Mouse (Mus musculus) cerebellum, adult 2 months (tissue): ENCODE data around the gene Pld2. TPM values are rescaled to one million over a fixed set of nuclear protein-coding genes. Genes with fewer than 3 reads are reported as not detected.
"Not testable (repeated sequence)": the region's sequence is repeated elsewhere in the genome, so short reads cannot be mapped to it uniquely, and the experiment has no call there.

ENCODE experiments used
- DNase-seq, 2 experiments: peaks; one replicate each; pipeline ENCODE4 v3.0.0; 2021
- H3K27ac ChIP-seq: fragments of 200-500 bp; 2 replicates; pipeline ENCODE4 v1.5.1; 2012; ENCODE audit warnings: low read length, control low read depth, inconsistent platforms; ENCODE audit not compliant: insufficient read depth
- H3K27me3 ChIP-seq: fragments of 200-500 bp; 2 replicates; pipeline ENCODE4 v1.6.1; 2012; ENCODE audit warnings: inconsistent platforms, mild to moderate bottlenecking, low read length, moderate library complexity; ENCODE audit not compliant: control insufficient read depth, insufficient read depth
- H3K4me1 ChIP-seq: fragments of 200-500 bp; 2 replicates; pipeline ENCODE4 v1.6.1; 2011; ENCODE audit warnings: low read length; ENCODE audit not compliant: control insufficient read depth, insufficient read depth
- H3K4me3 ChIP-seq: fragments of 200-500 bp; replicated peaks from 2 replicates; pipeline ENCODE3; 2011; ENCODE audit warnings: mild to moderate bottlenecking, low read depth, low read length, control low read depth; ENCODE audit not compliant: insufficient read depth
- CTCF ChIP-seq: fragments of 200-500 bp; IDR thresholded peaks from 2 replicates; pipeline ENCODE4 v1.5.1; 2011; ENCODE audit warnings: low read depth, mild to moderate bottlenecking, control low read depth, low read length, moderate library complexity, borderline replicate concordance; ENCODE audit not compliant: insufficient read depth
- POLR2A ChIP-seq: fragments of 200-500 bp; IDR thresholded peaks from 2 replicates; pipeline ENCODE4 v1.6.1; 2011; ENCODE audit warnings: low read length, control low read depth, borderline replicate concordance; ENCODE audit not compliant: insufficient read depth
- WGBS: fragments of 180-500 bp; shearing (Covaris S2); methylation state at CpG from one replicate; pipeline ENCODE4 v1.1.7; 2018; 5-methylcytosine and 5-hydroxymethylcytosine counted together
- polyA plus RNA-seq: library from polyadenylated mRNA; depleted of rRNA; stranded (reverse); fragments of >200 nt; gene quantifications from 2 replicates; pipeline ENCODE4 v1.2.3, GENCODE M21; 2012

Pld2 gene
- polyA plus RNA-seq, 1 experiment = 21.3 TPM

DNA sequence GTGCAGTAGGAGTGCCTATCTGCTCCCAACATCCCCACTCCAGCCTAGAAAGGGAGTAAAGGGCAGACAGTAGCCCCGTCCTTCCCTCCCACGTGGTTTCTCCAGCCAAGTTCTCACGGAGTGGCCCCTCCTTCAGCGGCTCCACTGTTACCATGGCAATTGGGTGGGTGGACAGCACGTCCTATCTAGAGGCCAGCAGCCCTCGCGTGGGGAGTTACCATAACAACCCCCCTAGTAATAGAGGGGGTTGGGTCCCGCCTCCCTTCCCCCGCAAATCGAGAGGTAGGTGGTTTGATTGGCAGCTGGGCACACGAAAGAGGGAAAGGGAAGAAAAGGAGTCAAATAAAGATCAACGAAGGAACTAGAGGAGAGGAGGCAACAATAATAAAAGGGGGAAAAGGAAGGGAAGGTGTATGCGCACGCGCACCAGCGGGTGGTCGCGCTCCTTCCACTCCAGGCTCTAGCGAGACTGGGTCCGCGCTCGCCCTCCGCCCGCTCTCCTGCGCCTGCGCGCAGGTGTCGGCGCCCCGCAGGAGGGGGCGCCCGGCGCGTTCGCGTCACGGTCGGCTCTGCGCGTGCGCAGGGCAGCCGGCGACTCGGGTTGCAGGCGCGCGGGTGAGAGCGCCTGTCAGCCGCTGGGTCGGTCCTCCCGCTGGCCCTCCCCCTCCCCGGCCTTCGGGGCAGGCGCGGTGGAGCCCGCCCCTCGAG lies 22.6 kb downstream of the Pld2 start, which contains the start of gene Mink1:
Mink1 (plus strand) TSS at position 595 of the 708 bp plus-strand sequence.
- peaks cover 8% of the 10 kb centered on the region for H3K4me1 ChIP-seq
- peak; percentile 97 for TF ChIP-seq POLR2A
- TF ChIP-seq CTCF = no peak
- WGBS = under 1% methylated on average over 57 of the region's 57 CpGs
- H3K27me3 ChIP-seq = no peaks in the 10 kb centered on the region
- peak within 1 kb of the TSS; percentile 82 for H3K27ac ChIP-seq
- peak; percentile 89 to 90 for DNase-seq
- H3K4me3 ChIP-seq = peak within 1 kb of the TSS; percentile 84

- H3K4me3 ChIP-seq = peak overlapping the region; percentile 84
- H3K27me3 ChIP-seq = no peaks in the 10 kb centered on the region
- H3K4me1 ChIP-seq = peaks cover 8% of the 10 kb centered on the region
- 1% methylated on average over 27 of the region's 31 CpGs for WGBS
- DNase-seq = no peak
- TF ChIP-seq POLR2A = no peak
- no peak for TF ChIP-seq CTCF
- peak overlapping the region; percentile 44; the same call in 1 of the 2 replicates for H3K27ac ChIP-seq
These were observed 23.2 kb downstream of the Pld2 start for GRCm38 (mm10) chr11:70562995-70563469.

- peak overlapping the region; percentile 44; the same call in 1 of the 2 replicates for H3K27ac ChIP-seq
- WGBS = 1% methylated on average over 25 of the region's 25 CpGs
- peaks cover 8% of the 10 kb centered on the region for H3K4me1 ChIP-seq
- no peak for TF ChIP-seq POLR2A
- TF ChIP-seq CTCF = no peak
- peak overlapping the region; percentile 84 for H3K4me3 ChIP-seq
- H3K27me3 ChIP-seq = no peaks in the 10 kb centered on the region
- DNase-seq = peak; percentile 38
These were observed 23.8 kb downstream of the Pld2 start for GRCm38 (mm10) chr11:70563470-70564275.

GRCm38 (mm10) chr11:70564276-70564873 lies 24.5 kb downstream of the Pld2 start:
- no peaks in the 10 kb centered on the region for H3K27me3 ChIP-seq
- no peak for DNase-seq
- peak overlapping the region; percentile 84 for H3K4me3 ChIP-seq
- 43% methylated on average over 4 of the region's 4 CpGs for WGBS
- H3K27ac ChIP-seq = no peak overlapping the region
- TF ChIP-seq CTCF (no peak), POLR2A (no peak)
- peaks cover 8% of the 10 kb centered on the region for H3K4me1 ChIP-seq

DNA sequence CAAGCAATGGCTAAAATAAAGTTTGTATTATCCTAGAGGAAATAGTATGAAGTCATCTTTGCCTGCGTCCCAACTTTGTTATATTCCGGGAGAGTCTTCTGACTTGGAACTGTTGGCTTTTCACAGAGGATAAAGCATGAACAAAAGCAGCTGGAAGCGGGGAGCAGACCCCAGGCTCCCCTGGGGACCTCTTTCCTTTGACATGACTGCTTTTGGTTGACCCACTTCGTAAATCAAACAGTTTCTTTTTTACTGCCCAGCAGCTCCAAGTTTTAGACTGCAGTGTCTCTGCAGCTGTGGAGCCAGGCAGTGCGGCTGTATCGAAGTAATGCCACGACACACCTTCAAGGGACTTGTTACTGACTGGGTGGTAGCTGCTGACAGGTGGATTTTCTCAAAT lies 26.7 kb downstream of the Pld2 start:
- Histone ChIP-seq H3K27me3 (no peaks in the 10 kb centered on the region), H3K4me1 (peaks cover 8% of the 10 kb centered on the region), H3K4me3 (no peak overlapping the region), H3K27ac (no peak overlapping the region)
- no peak for DNase-seq
- 58% methylated on average over 7 of the region's 7 CpGs for WGBS
- TF ChIP-seq POLR2A = no peak
- no peak for TF ChIP-seq CTCF

- not testable (repeated sequence) for DNase-seq, H3K27ac ChIP-seq, H3K4me1 ChIP-seq, H3K4me3 ChIP-seq, H3K27me3 ChIP-seq
- WGBS = 97% methylated on average over 1 of the region's 1 CpGs
These were observed 30.8 kb downstream of the Pld2 start for GRCm38 (mm10) chr11:70570614-70571013.

DNA sequence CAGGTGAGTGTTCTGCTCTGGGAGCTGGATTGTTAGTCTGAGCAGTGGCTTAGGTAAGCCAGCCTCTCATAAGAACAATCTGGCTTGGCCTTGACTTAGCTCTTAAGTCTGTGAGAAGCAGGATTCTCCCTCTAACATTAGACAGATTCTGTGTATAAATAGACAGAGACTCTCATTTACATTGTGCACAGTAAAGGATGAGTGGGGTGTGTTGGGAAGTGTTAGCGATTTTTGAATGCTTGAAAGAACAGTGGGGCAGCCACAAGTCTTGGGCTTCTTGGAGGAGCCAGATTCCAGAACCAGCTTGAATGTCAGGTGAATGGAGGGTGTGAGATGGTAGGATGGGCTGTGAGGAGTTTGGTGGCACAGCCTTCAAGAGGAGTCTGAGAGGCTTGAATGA lies 31.8 kb downstream of the Pld2 start:
- WGBS = 89% methylated on average over 1 of the region's 1 CpGs
- no peak for DNase-seq
- Histone ChIP-seq H3K27me3 (no peaks in the 10 kb centered on the region), H3K4me1 (peaks cover 8% of the 10 kb centered on the region), H3K4me3 (no peak overlapping the region), H3K27ac (no peak overlapping the region)
- TF ChIP-seq CTCF = no peak
- TF ChIP-seq POLR2A = no peak

DNA sequence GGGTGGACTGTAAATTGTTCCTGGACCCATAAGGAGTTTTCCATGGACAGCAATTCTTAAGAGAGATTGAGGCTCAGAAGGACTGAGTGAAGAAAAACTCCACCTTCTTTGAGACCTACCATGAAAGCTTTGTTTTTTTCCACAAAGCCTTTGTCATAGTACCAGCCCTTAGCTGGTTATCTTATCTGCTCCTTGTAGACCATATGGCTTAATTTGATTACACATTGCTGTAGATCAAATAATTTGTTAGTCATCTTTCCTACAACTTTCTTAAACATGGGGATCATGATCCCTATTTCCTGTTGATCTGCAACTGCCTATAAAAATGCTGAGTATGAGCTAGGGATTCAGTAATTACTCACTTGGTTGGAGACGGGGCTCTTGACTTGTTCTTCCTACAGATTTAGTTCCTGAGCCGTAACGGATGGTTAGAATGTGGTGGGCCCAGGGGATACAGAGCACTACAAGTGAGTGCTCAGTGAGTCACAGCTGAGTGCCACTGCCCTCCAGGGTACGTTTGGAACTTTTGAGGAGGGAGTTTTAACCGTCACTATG lies 32.6 kb downstream of the Pld2 start:
- Histone ChIP-seq H3K4me1 (peaks cover 9% of the 10 kb centered on the region), H3K27ac (no peak overlapping the region), H3K4me3 (no peak overlapping the region), H3K27me3 (no peaks in the 10 kb centered on the region)
- 65% methylated on average over 5 of the region's 5 CpGs for WGBS
- no peak for TF ChIP-seq POLR2A
- TF ChIP-seq CTCF = no peak
- DNase-seq = no peak
